Mouse (Mus musculus) spleen, embryonic (tissue): ENCODE measurements around the gene Gm11627.
"Not testable (repeated sequence)": the region's sequence is repeated elsewhere in the genome, so short reads cannot be mapped to it uniquely, and the experiment has no call there.

Experiments used
- CTCF ChIA-PET: fragments of 350-600 bp; sonication (Branson Sonifier 250); formaldehyde crosslinking; loops from one replicate; lab custom pipeline; 2022; lab: Charles Lee

Gm11627 gene

GRCm38 (mm10) chr11:102579165-102580033 is at the start of gene Gm11627:
TSS of gene Gm11627 (minus strand) at chr11:102579461.
- CTCF ChIA-PET: interaction anchor here (0.6 kb wide), 1 partner anchor 16 kb away, joined by 11 read pairs; no protein-coding TSS in a partner anchor

- CTCF ChIA-PET: no interaction called here
These were observed 49.3 kb upstream of the Gm11627 start for GRCm38 (mm10) chr11:102628529-102628928.

GRCm38 (mm10) chr11:102627171-102627931 is 48.1 kb upstream of the Gm11627 start:
- CTCF ChIA-PET: no interaction called here

- CTCF ChIA-PET: no interaction called here
These were observed 45.7 kb upstream of the Gm11627 start for GRCm38 (mm10) chr11:102624888-102625407.

- CTCF ChIA-PET: no interaction called here
These were observed 44.9 kb upstream of the Gm11627 start for GRCm38 (mm10) chr11:102623876-102624789.

- CTCF ChIA-PET: no interaction called here
These were observed 40.2 kb upstream of the Gm11627 start for GRCm38 (mm10) chr11:102619449-102619848.

- CTCF ChIA-PET: no interaction called here
These were observed 32.0 kb upstream of the Gm11627 start for GRCm38 (mm10) chr11:102611317-102611705.

GRCm38 (mm10) chr11:102610675-102611316 is 31.5 kb upstream of the Gm11627 start:
- CTCF ChIA-PET: no interaction called here

- CTCF ChIA-PET: no interaction called here
These were observed 31.0 kb upstream of the Gm11627 start for GRCm38 (mm10) chr11:102610260-102610659.

GRCm38 (mm10) chr11:102609483-102609882 is 30.2 kb upstream of the Gm11627 start:
- CTCF ChIA-PET: no interaction called here

GRCm38 (mm10) chr11:102608691-102609090 is 29.4 kb upstream of the Gm11627 start:
- CTCF ChIA-PET: no interaction called here

GRCm38 (mm10) chr11:102607686-102608548 is 28.7 kb upstream of the Gm11627 start:
- CTCF ChIA-PET: no interaction called here

- CTCF ChIA-PET: not testable (repeated sequence)
These were observed 27.9 kb upstream of the Gm11627 start for GRCm38 (mm10) chr11:102607201-102607600.

GRCm38 (mm10) chr11:102606751-102607171 is 27.5 kb upstream of the Gm11627 start:
- CTCF ChIA-PET: no interaction called here

GRCm38 (mm10) chr11:102605553-102606416 is 26.5 kb upstream of the Gm11627 start:
- CTCF ChIA-PET: no interaction called here

- CTCF ChIA-PET: no interaction called here
These were observed 25.7 kb upstream of the Gm11627 start for GRCm38 (mm10) chr11:102604777-102605552.

GRCm38 (mm10) chr11:102604010-102604584 is 24.8 kb upstream of the Gm11627 start, which contains the start of gene Fzd2:
TSS of gene Fzd2 (plus strand) at chr11:102604396.
- CTCF ChIA-PET: interaction anchor here (0.7 kb wide), 1 partner anchor 34 kb away, joined by 3 read pairs; no protein-coding TSS in a partner anchor

GRCm38 (mm10) chr11:102603496-102603850 is 24.2 kb upstream of the Gm11627 start:
- CTCF ChIA-PET: no interaction called here
